Mouse (Mus musculus): ENCODE results near the gene Pcnx3. TPM values are rescaled to one million over a fixed set of nuclear protein-coding genes. Genes with fewer than 3 reads are reported as not detected.

Pcnx3 gene
- total and polyA plus RNA-seq, 3 experiments = 7.1 to 34.5 (median 28.6) TPM

Other genes starting within 250 kb of the Pcnx3 start
Only the 20 nearest of the 26 such genes appear.
- gene Efemp2, start 215.0 kb downstream of the Pcnx3 start, total RNA-seq (2012; rRNA removed) = 0.51 and 0.59 TPM in 2 replicates
- gene Efemp2, start 215.0 kb downstream of the Pcnx3 start, total RNA-seq (2014; rRNA removed) = not detected in 2 replicates
- gene Efemp2, start 215.0 kb downstream of the Pcnx3 start, polyA plus RNA-seq (2012; ENCODE audit: insufficient read length, low read depth) = 0.50 and 1.5 TPM in 2 replicates
- gene Mus81, start 200.5 kb downstream of the Pcnx3 start, total RNA-seq (2012; rRNA removed) = 28.8 and 31.1 TPM in 2 replicates
- gene Mus81, start 200.5 kb downstream of the Pcnx3 start, total RNA-seq (2014; rRNA removed) = 18.0 and 20.4 TPM in 2 replicates
- gene Mus81, start 200.5 kb downstream of the Pcnx3 start, polyA plus RNA-seq (2012; ENCODE audit: insufficient read length, low read depth) = 29.3 and 30.2 TPM in 2 replicates
- 818 and 982 TPM in 2 replicates for gene Cfl1, start 198.5 kb downstream of the Pcnx3 start, total RNA-seq (2012; rRNA removed)
- gene Cfl1, start 198.5 kb downstream of the Pcnx3 start, total RNA-seq (2014; rRNA removed) = 932 and 999 TPM in 2 replicates
- 1,768 and 1,993 TPM in 2 replicates for gene Cfl1, start 198.5 kb downstream of the Pcnx3 start, polyA plus RNA-seq (2012; ENCODE audit: insufficient read length, low read depth)
- gene 1700020D05Rik, start 185.1 kb downstream of the Pcnx3 start, total RNA-seq (2012; rRNA removed) = 0.25 and 0.34 TPM in 2 replicates
- 0.23 TPM in 1 of 2 replicates, not detected in the other for gene 1700020D05Rik, start 185.1 kb downstream of the Pcnx3 start, total RNA-seq (2014; rRNA removed)
- gene 1700020D05Rik, start 185.1 kb downstream of the Pcnx3 start, polyA plus RNA-seq (2012; ENCODE audit: insufficient read length, low read depth) = 0.33 TPM in 1 of 2 replicates, not detected in the other
- 2.7 and 2.8 TPM in 2 replicates for gene Snx32, start 178.4 kb downstream of the Pcnx3 start, total RNA-seq (2012; rRNA removed)
- 0.75 and 0.96 TPM in 2 replicates for gene Snx32, start 178.4 kb downstream of the Pcnx3 start, total RNA-seq (2014; rRNA removed)
- 1.2 and 2.4 TPM in 2 replicates for gene Snx32, start 178.4 kb downstream of the Pcnx3 start, polyA plus RNA-seq (2012; ENCODE audit: insufficient read length, low read depth)
- gene Ovol1, start 128.3 kb downstream of the Pcnx3 start, total RNA-seq (2012; rRNA removed) = not detected in 2 replicates
- not detected in 2 replicates for gene Ovol1, start 128.3 kb downstream of the Pcnx3 start, total RNA-seq (2014; rRNA removed)
- gene Ovol1, start 128.3 kb downstream of the Pcnx3 start, polyA plus RNA-seq (2012; ENCODE audit: insufficient read length, low read depth) = not detected in 2 replicates
- gene Ap5b1, start 120.9 kb downstream of the Pcnx3 start, total RNA-seq (2012; rRNA removed) = 9.6 and 10.6 TPM in 2 replicates
- gene Ap5b1, start 120.9 kb downstream of the Pcnx3 start, total RNA-seq (2014; rRNA removed) = 3.2 and 3.6 TPM in 2 replicates
- gene Ap5b1, start 120.9 kb downstream of the Pcnx3 start, polyA plus RNA-seq (2012; ENCODE audit: insufficient read length, low read depth) = 6.5 and 8.5 TPM in 2 replicates
- 124 and 164 TPM in 2 replicates for gene Rnaseh2c, start 87.0 kb downstream of the Pcnx3 start, total RNA-seq (2012; rRNA removed)
- 51.3 and 54.2 TPM in 2 replicates for gene Rnaseh2c, start 87.0 kb downstream of the Pcnx3 start, total RNA-seq (2014; rRNA removed)
- 75.4 and 79.0 TPM in 2 replicates for gene Rnaseh2c, start 87.0 kb downstream of the Pcnx3 start, polyA plus RNA-seq (2012; ENCODE audit: insufficient read length, low read depth)
- 44.9 and 46.5 TPM in 2 replicates for gene Kat5, start 78.7 kb downstream of the Pcnx3 start, total RNA-seq (2012; rRNA removed)
- 75.4 and 106 TPM in 2 replicates for gene Kat5, start 78.7 kb downstream of the Pcnx3 start, total RNA-seq (2014; rRNA removed)
- 50.1 and 62.8 TPM in 2 replicates for gene Kat5, start 78.7 kb downstream of the Pcnx3 start, polyA plus RNA-seq (2012; ENCODE audit: insufficient read length, low read depth)
- 21.0 and 22.1 TPM in 2 replicates for gene Rela, start 51.4 kb downstream of the Pcnx3 start, total RNA-seq (2012; rRNA removed)
- gene Rela, start 51.4 kb downstream of the Pcnx3 start, total RNA-seq (2014; rRNA removed) = 11.1 and 12.1 TPM in 2 replicates
- gene Rela, start 51.4 kb downstream of the Pcnx3 start, polyA plus RNA-seq (2012; ENCODE audit: insufficient read length, low read depth) = 43.8 and 51.9 TPM in 2 replicates
- 48.9 and 51.1 TPM in 2 replicates for gene Sipa1, start 25.2 kb downstream of the Pcnx3 start, total RNA-seq (2012; rRNA removed)
- gene Sipa1, start 25.2 kb downstream of the Pcnx3 start, total RNA-seq (2014; rRNA removed) = 17.6 and 18.8 TPM in 2 replicates
- gene Sipa1, start 25.2 kb downstream of the Pcnx3 start, polyA plus RNA-seq (2012; ENCODE audit: insufficient read length, low read depth) = 47.6 and 54.6 TPM in 2 replicates
- gene Map3k11, start 166 bp downstream of the Pcnx3 start, total RNA-seq (2012; rRNA removed) = 16.0 and 17.6 TPM in 2 replicates
- gene Map3k11, start 166 bp downstream of the Pcnx3 start, total RNA-seq (2014; rRNA removed) = 4.8 and 6.0 TPM in 2 replicates
- gene Map3k11, start 166 bp downstream of the Pcnx3 start, polyA plus RNA-seq (2012; ENCODE audit: insufficient read length, low read depth) = 13.5 and 14.2 TPM in 2 replicates
- not detected in 2 replicates for gene Kcnk7, start 15.5 kb upstream of the Pcnx3 start, total RNA-seq (2012; rRNA removed)
- gene Kcnk7, start 15.5 kb upstream of the Pcnx3 start, total RNA-seq (2014; rRNA removed) = not detected in 2 replicates
- 0.26 and 0.30 TPM in 2 replicates for gene Kcnk7, start 15.5 kb upstream of the Pcnx3 start, polyA plus RNA-seq (2012; ENCODE audit: insufficient read length, low read depth)
- gene Ehbp1l1, start 37.4 kb upstream of the Pcnx3 start, total RNA-seq (2012; rRNA removed) = 52.1 and 57.0 TPM in 2 replicates
- 26.9 and 30.4 TPM in 2 replicates for gene Ehbp1l1, start 37.4 kb upstream of the Pcnx3 start, total RNA-seq (2014; rRNA removed)
- gene Ehbp1l1, start 37.4 kb upstream of the Pcnx3 start, polyA plus RNA-seq (2012; ENCODE audit: insufficient read length, low read depth) = 62.6 and 71.9 TPM in 2 replicates
- 13.4 and 14.5 TPM in 2 replicates for gene Fam89b, start 40.7 kb upstream of the Pcnx3 start, total RNA-seq (2012; rRNA removed)
- 7.5 and 9.2 TPM in 2 replicates for gene Fam89b, start 40.7 kb upstream of the Pcnx3 start, total RNA-seq (2014; rRNA removed)
- 4.7 and 7.5 TPM in 2 replicates for gene Fam89b, start 40.7 kb upstream of the Pcnx3 start, polyA plus RNA-seq (2012; ENCODE audit: insufficient read length, low read depth)
- 0.17 and 0.51 TPM in 2 replicates for gene Ltbp3, start 52.0 kb upstream of the Pcnx3 start, total RNA-seq (2012; rRNA removed)
- not detected in 2 replicates for gene Ltbp3, start 52.0 kb upstream of the Pcnx3 start, total RNA-seq (2014; rRNA removed)
- gene Ltbp3, start 52.0 kb upstream of the Pcnx3 start, polyA plus RNA-seq (2012; ENCODE audit: insufficient read length, low read depth) = not detected in 2 replicates
- 49.8 and 55.0 TPM in 2 replicates for gene Scyl1, start 82.5 kb upstream of the Pcnx3 start, total RNA-seq (2012; rRNA removed)
- gene Scyl1, start 82.5 kb upstream of the Pcnx3 start, total RNA-seq (2014; rRNA removed) = 35.1 and 37.6 TPM in 2 replicates
- gene Scyl1, start 82.5 kb upstream of the Pcnx3 start, polyA plus RNA-seq (2012; ENCODE audit: insufficient read length, low read depth) = 49.1 and 56.1 TPM in 2 replicates
- gene Frmd8, start 186.4 kb upstream of the Pcnx3 start, total RNA-seq (2012; rRNA removed) = 29.0 and 30.7 TPM in 2 replicates
- 13.5 and 15.5 TPM in 2 replicates for gene Frmd8, start 186.4 kb upstream of the Pcnx3 start, total RNA-seq (2014; rRNA removed)
- 25.2 and 25.4 TPM in 2 replicates for gene Frmd8, start 186.4 kb upstream of the Pcnx3 start, polyA plus RNA-seq (2012; ENCODE audit: insufficient read length, low read depth)
- 20.6 and 23.1 TPM in 2 replicates for gene Slc25a45, start 188.9 kb upstream of the Pcnx3 start, total RNA-seq (2012; rRNA removed)
- gene Slc25a45, start 188.9 kb upstream of the Pcnx3 start, total RNA-seq (2014; rRNA removed) = 27.6 and 33.0 TPM in 2 replicates
- gene Slc25a45, start 188.9 kb upstream of the Pcnx3 start, polyA plus RNA-seq (2012; ENCODE audit: insufficient read length, low read depth) = 20.8 and 22.7 TPM in 2 replicates
- 1.6 and 2.1 TPM in 2 replicates for gene Tigd3, start 205.2 kb upstream of the Pcnx3 start, total RNA-seq (2012; rRNA removed)
- gene Tigd3, start 205.2 kb upstream of the Pcnx3 start, total RNA-seq (2014; rRNA removed) = 0.62 and 0.67 TPM in 2 replicates
- 1.2 and 1.4 TPM in 2 replicates for gene Tigd3, start 205.2 kb upstream of the Pcnx3 start, polyA plus RNA-seq (2012; ENCODE audit: insufficient read length, low read depth)